Mouse (Mus musculus) Muller cell, postnatal 12 days (primary cell): ENCODE data around the gene L3mbtl1.
"Not testable (repeated sequence)": the region's sequence is repeated elsewhere in the genome, so short reads cannot be mapped to it uniquely, and the experiment has no call there.

Experiments used
- DNase-seq: peaks from one replicate; pipeline ENCODE4 v3.0.0-alpha.2; 2015; ENCODE audit errors: inconsistent ontology term

L3mbtl1 gene

GRCm38 (mm10) chr2:162943148-162943846, at the start of gene L3mbtl1:
Gene L3mbtl1 (plus strand): TSS chr2:162943472.
- peak; percentile 42 for DNase-seq

GRCm38 (mm10) chr2:162899256-162899655, 44.0 kb upstream of the L3mbtl1 start:
- DNase-seq: not testable (repeated sequence)

- no peak for DNase-seq
Observed at GRCm38 (mm10) chr2:162899880-162900589, 43.2 kb upstream of the L3mbtl1 start.

GRCm38 (mm10) chr2:162900590-162900916, 42.7 kb upstream of the L3mbtl1 start:
- peak; percentile 36 for DNase-seq

GRCm38 (mm10) chr2:162905902-162906301, 37.4 kb upstream of the L3mbtl1 start:
- no peak for DNase-seq

GRCm38 (mm10) chr2:162908052-162908491, 35.2 kb upstream of the L3mbtl1 start:
- DNase-seq: peak; percentile 41

GRCm38 (mm10) chr2:162914040-162914439, 29.2 kb upstream of the L3mbtl1 start:
- no peak for DNase-seq

GRCm38 (mm10) chr2:162914519-162914918, 28.8 kb upstream of the L3mbtl1 start:
- DNase-seq: no peak

- no peak for DNase-seq
Observed at GRCm38 (mm10) chr2:162919926-162920325, 23.3 kb upstream of the L3mbtl1 start.

GRCm38 (mm10) chr2:162922183-162922582, 21.1 kb upstream of the L3mbtl1 start:
- peak; percentile 57 for DNase-seq

- no peak for DNase-seq
Observed at GRCm38 (mm10) chr2:162922834-162923233, 20.4 kb upstream of the L3mbtl1 start.

- DNase-seq: no peak
Observed at GRCm38 (mm10) chr2:162924126-162924525, 19.1 kb upstream of the L3mbtl1 start.

- no peak for DNase-seq
Observed at GRCm38 (mm10) chr2:162927918-162928585, 15.2 kb upstream of the L3mbtl1 start.

- no peak for DNase-seq
Observed at GRCm38 (mm10) chr2:162929704-162930103, 13.6 kb upstream of the L3mbtl1 start.

- no peak for DNase-seq
Observed at GRCm38 (mm10) chr2:162930516-162931122, 12.7 kb upstream of the L3mbtl1 start.

- DNase-seq: peak; percentile 96
Observed at GRCm38 (mm10) chr2:162931123-162931673, 12.1 kb upstream of the L3mbtl1 start, which contains the start of gene Srsf6. Gene Srsf6 (plus strand): TSS chr2:162931528.

GRCm38 (mm10) chr2:162931674-162932650, 11.3 kb upstream of the L3mbtl1 start:
- peak; percentile 74 for DNase-seq

GRCm38 (mm10) chr2:162932706-162933105, 10.6 kb upstream of the L3mbtl1 start:
- DNase-seq: no peak

GRCm38 (mm10) chr2:162934421-162934820, 8.9 kb upstream of the L3mbtl1 start:
- no peak for DNase-seq

GRCm38 (mm10) chr2:162935700-162936099, 7.6 kb upstream of the L3mbtl1 start:
- no peak for DNase-seq

GRCm38 (mm10) chr2:162939562-162939961, 3.7 kb upstream of the L3mbtl1 start:
- no peak for DNase-seq
